Mouse (Mus musculus) midbrain, embryonic 15.5 days (tissue): Measurements from ENCODE around the gene Rnf17. TPM values are rescaled to one million over a fixed set of nuclear protein-coding genes. Genes with fewer than 3 reads are reported as not detected.

Experiments used
- ATAC-seq: fragments of 200-750 bp; cut with Nextera tagmentation; replicated peaks from 2 replicates; pipeline ENCODE4 v1.8.0; 2017; ENCODE audit warnings: moderate TSS enrichment
- H3K27ac ChIP-seq: fragments of 300-500 bp; sonication (generic); 2 replicates; pipeline ENCODE4 v1.5.1; 2015; ENCODE audit warnings: mild to moderate bottlenecking, inconsistent platforms
- H3K27me3 ChIP-seq: fragments of 300-500 bp; sonication (generic); replicated peaks from 2 replicates; pipeline ENCODE4 v1.6.1; 2015; ENCODE audit warnings: inconsistent platforms
- H3K36me3 ChIP-seq: fragments of 300-500 bp; sonication (generic); replicated peaks from 2 replicates; pipeline ENCODE4 v1.6.1; 2015; ENCODE audit warnings: inconsistent platforms
- H3K4me1 ChIP-seq: fragments of 300-500 bp; sonication (generic); 2 replicates; pipeline ENCODE4 v1.6.1; 2015; ENCODE audit warnings: inconsistent platforms
- H3K4me2 ChIP-seq: fragments of 300-500 bp; sonication (generic); 2 replicates; pipeline ENCODE4 v1.6.1; 2015; ENCODE audit warnings: inconsistent platforms, mild to moderate bottlenecking, moderate library complexity
- H3K4me3 ChIP-seq: fragments of 300-500 bp; sonication (generic); 2 replicates; pipeline ENCODE4 v1.5.1; 2015; ENCODE audit warnings: mild to moderate bottlenecking, inconsistent platforms
- H3K9ac ChIP-seq: fragments of 300-500 bp; sonication (generic); 2 replicates; pipeline ENCODE4 v1.6.1; 2015; ENCODE audit warnings: mild to moderate bottlenecking, inconsistent platforms
- H3K9me3 ChIP-seq: fragments of 300-500 bp; sonication (generic); 2 replicates; pipeline ENCODE4 v1.6.1; 2016; ENCODE audit warnings: inconsistent platforms
- WGBS: fragments of 180-500 bp; shearing (Covaris S2); methylation state at CpG from one replicate; pipeline ENCODE4 v1.1.7; 2015; ENCODE audit warnings: mixed read lengths; 5-methylcytosine and 5-hydroxymethylcytosine counted together
- polyA plus RNA-seq: library from polyadenylated mRNA; unstranded; fragments of >200 nt; fragmentation: Nextera tagmentation; extraction: Ambion mirVana; gene quantifications from 2 replicates; pipeline ENCODE4 v1.2.1, GENCODE M21; 2015

Rnf17 gene
- polyA plus RNA-seq, 1 experiment from 2014 or later = 1.3 TPM

- Histone ChIP-seq H3K4me1 (no peaks in the 10 kb centered on the region), H3K4me2 (no peak overlapping the region), H3K9me3 (no peaks in the 10 kb centered on the region), H3K4me3 (no peak overlapping the region), H3K27ac (no peak overlapping the region), H3K36me3 (no peaks in the 10 kb centered on the region), H3K9ac (no peak overlapping the region), H3K27me3 (no peaks in the 10 kb centered on the region)
- WGBS = 86% methylated on average over 4 of the region's 4 CpGs
- no peak for ATAC-seq
These were observed 20.0 kb upstream of the Rnf17 start for GRCm38 (mm10) chr14:56382366-56382765.

GRCm38 (mm10) chr14:56390247-56390646 is 12.1 kb upstream of the Rnf17 start:
- H3K9me3 ChIP-seq = no peaks in the 10 kb centered on the region
- no peak overlapping the region for H3K4me3 ChIP-seq
- no peak overlapping the region for H3K27ac ChIP-seq
- no peak for ATAC-seq
- WGBS = 60% methylated on average over 3 of the region's 3 CpGs
- no peaks in the 10 kb centered on the region; the same call in 1 of the 2 replicates for H3K4me1 ChIP-seq
- no peaks in the 10 kb centered on the region for H3K36me3 ChIP-seq
- H3K4me2 ChIP-seq = no peak overlapping the region
- no peak overlapping the region for H3K9ac ChIP-seq
- H3K27me3 ChIP-seq = no peaks in the 10 kb centered on the region

DNA sequence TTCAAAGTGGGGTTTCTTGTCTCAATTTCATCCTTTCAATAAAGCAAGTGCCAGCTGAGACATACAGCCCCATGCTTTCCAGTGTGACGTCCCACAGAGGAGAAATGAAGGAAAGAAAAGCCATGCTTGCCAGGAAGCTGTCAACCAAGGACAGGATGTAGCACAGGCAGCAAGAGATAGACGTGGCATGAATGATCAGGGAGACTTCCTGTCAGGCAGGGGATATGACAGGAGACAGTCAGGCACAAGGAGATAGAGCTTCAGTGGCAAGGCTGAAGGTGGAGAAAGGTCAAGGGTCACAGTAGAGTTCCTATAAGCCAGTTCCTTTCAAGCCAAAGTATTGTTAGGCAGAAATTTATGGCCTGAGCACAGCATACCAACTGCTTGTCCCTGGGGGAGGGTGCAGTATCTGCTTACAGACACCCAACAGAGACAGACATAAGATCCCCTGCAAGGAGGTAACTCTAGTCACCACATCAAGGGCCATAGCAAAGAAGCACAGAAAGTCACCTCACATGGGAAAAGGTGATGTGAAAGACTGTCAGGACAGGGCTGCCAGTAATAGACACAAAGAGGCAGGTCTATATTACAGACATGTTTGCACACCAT is 8.6 kb upstream of the Rnf17 start:
- Histone ChIP-seq H3K27me3 (no peaks in the 10 kb centered on the region), H3K27ac (no peak overlapping the region), H3K9ac (no peak overlapping the region), H3K9me3 (no peaks in the 10 kb centered on the region), H3K36me3 (no peaks in the 10 kb centered on the region), H3K4me1 (no peaks in the 10 kb centered on the region; the same call in 1 of the 2 replicates), H3K4me3 (no peak overlapping the region), H3K4me2 (no peak overlapping the region)
- ATAC-seq = no peak
- 32% methylated on average over 2 of the region's 2 CpGs for WGBS

- Histone ChIP-seq H3K36me3 (no peaks in the 10 kb centered on the region), H3K4me2 (no peak overlapping the region), H3K27me3 (no peaks in the 10 kb centered on the region), H3K9ac (no peak overlapping the region), H3K9me3 (no peaks in the 10 kb centered on the region), H3K4me1 (no peaks in the 10 kb centered on the region; the same call in 1 of the 2 replicates), H3K4me3 (no peak overlapping the region), H3K27ac (no peak overlapping the region)
- ATAC-seq = no peak
These were observed 4.4 kb upstream of the Rnf17 start for GRCm38 (mm10) chr14:56398001-56398400.

DNA sequence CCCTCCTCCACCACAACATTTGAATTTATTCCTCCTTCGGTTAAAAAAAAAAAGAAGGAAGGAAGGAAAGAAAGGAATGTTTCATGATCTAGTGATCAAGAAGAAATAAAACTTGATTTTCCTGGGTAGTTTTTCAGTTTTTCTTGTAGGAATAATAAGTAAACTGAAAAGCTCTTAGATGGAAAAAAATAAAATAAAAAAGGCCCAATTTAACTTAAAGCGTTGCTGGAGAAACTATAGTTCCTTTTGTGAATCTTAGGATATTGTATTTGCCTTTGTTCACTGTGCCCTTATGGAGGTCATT is 643 bp downstream of the Rnf17 start:
- Histone ChIP-seq H3K4me3 (no peak overlapping the region), H3K4me1 (no peaks in the 10 kb centered on the region), H3K27ac (no peak overlapping the region), H3K27me3 (no peaks in the 10 kb centered on the region), H3K9me3 (no peaks in the 10 kb centered on the region), H3K36me3 (no peaks in the 10 kb centered on the region), H3K9ac (no peak overlapping the region), H3K4me2 (no peak overlapping the region)
- 87% methylated on average over 2 of the region's 2 CpGs for WGBS
- no peak for ATAC-seq

DNA sequence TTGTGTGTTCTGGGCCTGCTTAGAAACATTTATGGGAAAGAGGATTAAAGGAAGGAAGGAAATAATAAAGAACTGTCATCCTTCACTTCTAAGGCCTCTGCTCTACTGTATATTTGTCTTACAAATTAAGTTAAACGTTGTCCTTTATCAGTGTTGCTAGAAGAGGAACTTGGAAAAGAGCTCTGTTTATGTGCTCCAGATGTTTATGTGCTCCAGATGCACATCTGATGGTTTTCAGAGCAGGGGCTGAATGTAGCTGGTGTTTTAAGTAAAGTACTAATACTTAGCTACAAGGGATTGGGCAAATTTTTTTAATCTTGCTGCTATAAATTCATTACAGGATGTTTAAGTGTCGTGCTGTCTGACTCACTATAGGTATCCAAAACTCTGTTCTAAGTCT is 59.7 kb downstream of the Rnf17 start:
- H3K9ac ChIP-seq = no peak overlapping the region
- no peaks in the 10 kb centered on the region for H3K36me3 ChIP-seq
- no peaks in the 10 kb centered on the region for H3K27me3 ChIP-seq
- H3K9me3 ChIP-seq = no peaks in the 10 kb centered on the region
- H3K4me3 ChIP-seq = no peak overlapping the region
- no peak overlapping the region for H3K27ac ChIP-seq
- H3K4me1 ChIP-seq = no peaks in the 10 kb centered on the region
- no peak overlapping the region for H3K4me2 ChIP-seq
- ATAC-seq = no peak
- 67% methylated on average over 2 of the region's 2 CpGs for WGBS

DNA sequence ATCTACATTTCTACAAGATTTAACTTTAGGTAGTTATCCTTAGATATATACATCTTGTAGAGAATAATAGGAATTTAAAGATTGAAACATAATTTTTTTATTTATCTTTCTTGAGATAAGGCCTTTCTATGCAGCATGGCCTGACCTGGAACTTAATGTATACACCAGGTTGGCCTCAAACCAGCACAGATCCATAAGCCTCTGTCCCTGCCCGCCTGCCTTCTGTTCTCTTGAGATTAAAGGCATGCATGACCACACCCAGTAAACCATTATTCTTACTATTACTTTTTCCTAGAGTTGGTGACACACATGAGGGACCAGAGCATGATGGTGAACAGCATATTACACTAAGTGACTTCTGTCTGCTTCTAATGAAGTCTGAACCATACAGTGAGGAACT is 60.3 kb downstream of the Rnf17 start:
- ATAC-seq = no peak
- WGBS = 86% methylated on average over 1 of the region's 1 CpGs
- H3K27me3 ChIP-seq = no peaks in the 10 kb centered on the region

DNA sequence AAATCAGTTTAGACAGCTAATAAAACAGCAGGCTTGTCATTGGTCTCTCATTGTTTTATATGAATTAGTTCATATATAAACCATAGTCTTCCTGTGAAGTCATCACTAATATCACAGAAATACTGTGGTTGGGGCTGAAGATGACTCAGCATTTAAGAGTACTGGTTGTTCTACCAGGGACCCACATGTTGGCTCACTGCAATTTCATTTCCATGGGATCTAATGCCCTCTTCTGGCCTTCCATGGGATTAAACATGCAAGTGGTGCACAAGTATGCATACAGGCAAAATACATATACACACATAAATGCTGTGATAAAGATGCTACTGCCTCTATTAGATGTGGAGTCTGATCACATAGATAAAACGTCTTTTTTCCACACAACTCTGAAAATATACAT is 65.8 kb downstream of the Rnf17 start:
- no peak for ATAC-seq
- no peak overlapping the region for H3K27ac ChIP-seq
- no peaks in the 10 kb centered on the region for H3K9me3 ChIP-seq
- H3K36me3 ChIP-seq = no peaks in the 10 kb centered on the region
- 60% methylated on average over 1 of the region's 1 CpGs for WGBS
- no peaks in the 10 kb centered on the region for H3K27me3 ChIP-seq
- no peak overlapping the region for H3K4me2 ChIP-seq
- no peak overlapping the region for H3K9ac ChIP-seq
- no peak overlapping the region for H3K4me3 ChIP-seq
- no peaks in the 10 kb centered on the region for H3K4me1 ChIP-seq

More for the DNA sequence above, 60.3 kb downstream of the Rnf17 start:
- H3K9me3 ChIP-seq = no peaks in the 10 kb centered on the region
- H3K27ac ChIP-seq = no peak overlapping the region
- H3K36me3 ChIP-seq = no peaks in the 10 kb centered on the region
- H3K4me2 ChIP-seq = no peak overlapping the region
- H3K4me1 ChIP-seq = no peaks in the 10 kb centered on the region
- no peak overlapping the region for H3K9ac ChIP-seq
- H3K4me3 ChIP-seq = no peak overlapping the region

- no peak overlapping the region for H3K4me2 ChIP-seq
- no peak for ATAC-seq
- no peaks in the 10 kb centered on the region for H3K9me3 ChIP-seq
- no peaks in the 10 kb centered on the region for H3K27me3 ChIP-seq
- H3K36me3 ChIP-seq = no peaks in the 10 kb centered on the region
- no peak overlapping the region for H3K27ac ChIP-seq
- no peaks in the 10 kb centered on the region for H3K4me1 ChIP-seq
- H3K9ac ChIP-seq = no peak overlapping the region
- H3K4me3 ChIP-seq = no peak overlapping the region
These were observed 87.4 kb downstream of the Rnf17 start for GRCm38 (mm10) chr14:56489806-56490205.

GRCm38 (mm10) chr14:56502407-56502806 is 100.0 kb downstream of the Rnf17 start:
- H3K9ac ChIP-seq = no peak overlapping the region
- H3K4me2 ChIP-seq = no peak overlapping the region
- no peaks in the 10 kb centered on the region for H3K9me3 ChIP-seq
- no peaks in the 10 kb centered on the region for H3K36me3 ChIP-seq
- WGBS = 87% methylated on average over 4 of the region's 4 CpGs
- H3K4me3 ChIP-seq = no peak overlapping the region
- ATAC-seq = no peak
- no peak overlapping the region for H3K27ac ChIP-seq
- H3K27me3 ChIP-seq = no peaks in the 10 kb centered on the region
- H3K4me1 ChIP-seq = no peaks in the 10 kb centered on the region

DNA sequence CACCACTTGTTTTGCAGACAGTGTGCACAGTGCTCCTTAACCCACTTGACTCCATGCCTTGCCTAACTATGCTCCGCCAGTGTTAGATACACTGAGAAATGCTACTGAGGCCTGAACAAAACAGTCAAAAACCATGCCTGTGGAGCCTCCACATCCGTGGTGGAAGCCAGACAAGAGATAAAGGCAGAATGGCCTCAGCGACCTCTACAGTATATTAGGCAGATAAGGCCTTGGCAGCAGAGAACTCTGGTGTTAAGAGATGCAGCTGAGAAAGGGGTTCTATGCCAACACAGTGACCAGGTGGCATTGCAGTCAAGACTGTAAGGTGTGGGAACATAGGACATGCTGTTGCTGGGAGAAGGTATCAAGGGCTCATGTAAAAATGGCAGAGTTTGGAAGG is 104.4 kb downstream of the Rnf17 start:
- H3K4me1 ChIP-seq = no peaks in the 10 kb centered on the region
- no peak overlapping the region for H3K4me2 ChIP-seq
- no peaks in the 10 kb centered on the region for H3K9me3 ChIP-seq
- 82% methylated on average over 3 of the region's 3 CpGs for WGBS
- no peak overlapping the region for H3K4me3 ChIP-seq
- no peak for ATAC-seq
- no peak overlapping the region for H3K27ac ChIP-seq
- no peaks in the 10 kb centered on the region for H3K27me3 ChIP-seq
- H3K36me3 ChIP-seq = no peaks in the 10 kb centered on the region
- H3K9ac ChIP-seq = no peak overlapping the region

- Histone ChIP-seq H3K4me1 (no peaks in the 10 kb centered on the region), H3K4me3 (no peak overlapping the region), H3K9ac (no peak overlapping the region), H3K4me2 (no peak overlapping the region), H3K27me3 (no peaks in the 10 kb centered on the region), H3K9me3 (no peaks in the 10 kb centered on the region), H3K27ac (no peak overlapping the region), H3K36me3 (no peaks in the 10 kb centered on the region)
- WGBS = 27% methylated on average over 6 of the region's 6 CpGs
- no peak for ATAC-seq
These were observed 109.7 kb downstream of the Rnf17 start for GRCm38 (mm10) chr14:56512084-56512483.

GRCm38 (mm10) chr14:56514775-56515174 is 112.4 kb downstream of the Rnf17 start:
- no peak overlapping the region for H3K4me3 ChIP-seq
- no peaks in the 10 kb centered on the region for H3K4me1 ChIP-seq
- no peak for ATAC-seq
- 89% methylated on average over 2 of the region's 2 CpGs for WGBS
- H3K9ac ChIP-seq = no peak overlapping the region
- H3K27me3 ChIP-seq = no peaks in the 10 kb centered on the region
- H3K4me2 ChIP-seq = no peak overlapping the region
- H3K27ac ChIP-seq = no peak overlapping the region
- no peaks in the 10 kb centered on the region for H3K9me3 ChIP-seq
- H3K36me3 ChIP-seq = no peaks in the 10 kb centered on the region
